Mouse (Mus musculus) C3H10T1/2 (cell line): Measurements from ENCODE around the gene Cel. TPM values are rescaled to one million over a fixed set of nuclear protein-coding genes. Genes with fewer than 3 reads are reported as not detected.

ENCODE experiments used
- polyA plus RNA-seq, 2 experiments: library from polyadenylated mRNA; unstranded; fragments of >200 nt; fragmentation: generic; extraction: Trizol; gene quantifications; one replicate each; pipeline ENCODE4 v1.2.1; 2012; ENCODE audit warnings: missing spikeins in 2 of 2

The Cel gene
- under 1 TPM in 1 of 2 experiments, not detected in 1; 0.07 TPM for polyA plus RNA-seq

GRCm38 (mm10) chr2:28563303-28563702, at the start of gene Cel:
Gene Cel, minus strand, starts transcription at chr2:28563403.

GRCm38 (mm10) chr2:28583651-28584050, 20.4 kb upstream of the Cel start, which contains the start of gene Gtf3c5:
Gene Gtf3c5, minus strand, starts transcription at chr2:28583751.

GRCm38 (mm10) chr2:28512798-28513401, 50.3 kb downstream of the Cel start, which contains the start of gene Ralgds:
Gene Ralgds, plus strand, starts transcription at chr2:28513125.

GRCm38 (mm10) chr2:28505795-28506194, 57.4 kb downstream of the Cel start, which contains the start of gene Gm10134:
Gene Gm10134, plus strand, starts transcription at chr2:28506095.

Other genes starting within 250 kb of the Cel start
- under 1 TPM in 1 of 2 experiments, not detected in 1; 0.04 TPM for gene Ppp1r26, start 116.6 kb downstream of the Cel start, polyA plus RNA-seq
- gene 1700007K13Rik, start 97.1 kb downstream of the Cel start, polyA plus RNA-seq, result 1 to 10 TPM in 1 of 2 experiments, under 1 TPM in 1; 0.63 to 1.1 TPM
- gene Mrps2, start 95.3 kb downstream of the Cel start, polyA plus RNA-seq, result 10 to 100 TPM; 12.9 to 17.0 TPM
- under 1 TPM in 1 of 2 experiments, not detected in 1; 0.38 TPM for gene Gbgt1, start 66.5 kb downstream of the Cel start, polyA plus RNA-seq
- gene Gm10134, start 57.3 kb downstream of the Cel start, polyA plus RNA-seq, result not detected
- gene Ralgds, start 50.3 kb downstream of the Cel start, polyA plus RNA-seq, result 10 to 100 TPM in 1 of 2 experiments, 1 to 10 TPM in 1; 4.8 to 61.9 TPM
- 10 to 100 TPM; 24.3 to 31.8 TPM for gene Gtf3c5, start 20.3 kb upstream of the Cel start, polyA plus RNA-seq
- not detected for gene Gfi1b, start 58.6 kb upstream of the Cel start, polyA plus RNA-seq
- 1 to 10 TPM; 1.9 to 7.6 TPM for gene Tsc1, start 77.8 kb upstream of the Cel start, polyA plus RNA-seq
- gene Spaca9, start 136.3 kb upstream of the Cel start, polyA plus RNA-seq, result 1 to 10 TPM; 1.7 to 2.2 TPM
- gene Ak8, start 136.8 kb upstream of the Cel start, polyA plus RNA-seq, result under 1 TPM; 0.06 to 0.61 TPM